Mouse (Mus musculus): ENCODE results near the gene Ephb1.

GRCm38 (mm10) chr9:102036132-102036531, 318.4 kb downstream of the Ephb1 start:
- TF ChIP-seq CTCF (IDR thresholded peaks at IDR 0.05; ENCODE audit: control insufficient read depth, insufficient read depth, insufficient replicate concordance, low read depth, low read length) (no peak), POLR2A (IDR thresholded peaks at IDR 0.05; ENCODE audit: control insufficient read depth, low read depth, low read length) (no peak)
